Mouse (Mus musculus): ENCODE data around the gene Dnm3. TPM values are rescaled to one million over a fixed set of nuclear protein-coding genes. Genes with fewer than 3 reads are reported as not detected.

The Dnm3 gene
- polyA plus RNA-seq, 1 experiment, result 6.8 TPM

DNA sequence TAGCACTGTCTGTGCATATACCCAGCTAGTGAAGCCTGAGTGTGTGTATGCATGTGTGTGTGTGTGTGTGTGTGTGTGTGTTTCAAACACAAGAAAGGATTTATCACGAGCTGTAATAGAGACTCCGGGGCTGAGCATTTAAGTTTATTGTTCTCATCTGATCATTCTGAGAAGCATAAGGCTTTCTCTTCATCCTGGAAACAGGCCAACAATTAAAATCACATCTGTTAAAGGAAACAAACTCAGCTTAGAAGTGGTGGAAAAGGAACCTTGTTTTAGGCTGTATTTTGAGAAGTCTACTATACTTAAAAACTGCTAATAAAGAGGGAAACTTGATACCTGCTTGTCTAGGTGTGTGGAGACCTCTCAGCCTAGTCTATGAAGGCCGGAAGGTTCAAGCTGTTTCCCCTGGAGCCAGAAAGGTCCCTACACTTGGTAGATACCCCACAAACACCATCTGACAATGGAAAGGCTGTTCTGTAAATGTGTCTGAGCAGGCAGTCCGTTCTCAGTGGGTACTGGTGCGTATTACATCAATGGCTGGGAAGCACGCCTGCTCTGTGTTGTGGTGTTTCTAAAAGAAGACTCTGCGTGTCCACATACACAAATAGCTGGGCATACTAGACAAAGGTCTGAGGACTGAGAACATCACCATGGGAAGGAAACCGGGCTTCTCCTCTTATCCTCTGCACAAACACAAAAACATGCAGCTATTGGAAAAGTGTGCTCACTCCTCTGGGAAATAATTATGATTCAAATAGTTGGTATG is 290.3 kb downstream of the Dnm3 start:
- no peaks in the 10 kb centered on the region for H3K4me1 ChIP-seq (ENCODE audit: control insufficient read depth, insufficient read depth, low read length)
- WGBS, result 48% methylated on average over 8 of the region's 8 CpGs
- TF ChIP-seq POLR2A (IDR thresholded peaks at IDR 0.05; ENCODE audit: borderline replicate concordance, extremely low read depth, low read depth, low read length) (no peak), CTCF (IDR thresholded peaks at IDR 0.05; ENCODE audit: insufficient read depth, low read length) (no peak)
- H3K4me3 ChIP-seq (replicated peaks; ENCODE audit: extremely low read depth, low read depth, low read length), result no peak overlapping the region
- DNase-seq, result no peak

DNA sequence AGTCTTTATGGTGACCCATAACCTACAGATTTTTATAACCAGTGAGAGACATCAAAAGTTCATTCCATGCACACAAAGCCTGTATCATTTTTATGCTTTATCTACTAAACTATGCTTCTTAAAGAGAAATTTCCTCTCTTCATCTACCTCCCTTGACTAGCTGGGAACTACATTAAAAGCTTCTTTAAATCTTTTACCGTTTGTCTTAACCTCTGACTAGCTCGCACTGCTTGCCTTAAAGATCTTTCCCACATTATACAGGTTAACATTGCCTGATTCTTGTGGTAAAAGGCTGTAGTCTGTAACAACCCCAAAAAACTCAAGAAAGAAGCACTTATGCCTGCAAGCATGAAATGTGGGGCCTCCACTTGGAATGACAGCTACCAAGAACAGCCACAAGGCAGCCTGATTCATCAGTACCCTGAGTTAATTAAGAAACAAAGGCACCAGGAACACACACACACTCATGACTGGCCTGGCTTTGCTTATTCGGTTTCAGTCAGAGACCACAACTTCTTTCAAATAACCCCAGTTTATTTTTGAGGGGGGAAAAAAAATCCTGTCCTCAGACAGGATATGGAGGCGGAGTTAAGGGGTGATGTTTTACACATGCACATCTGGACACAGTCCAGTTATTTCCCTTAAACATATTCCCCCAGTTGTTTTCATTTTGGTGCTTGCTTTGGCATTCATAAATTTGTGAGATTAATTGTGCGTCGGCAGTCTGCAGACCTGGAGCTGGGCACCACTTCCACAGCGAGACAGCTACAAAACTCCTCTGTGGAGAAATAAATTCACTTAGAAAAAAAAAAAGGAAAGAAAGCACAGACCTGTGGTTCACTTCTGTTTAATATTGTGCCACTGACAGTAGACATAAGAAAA is 291.1 kb downstream of the Dnm3 start:
- no peak for TF ChIP-seq POLR2A (IDR thresholded peaks at IDR 0.05; ENCODE audit: borderline replicate concordance, extremely low read depth, low read depth, low read length)
- no peak for TF ChIP-seq CTCF (IDR thresholded peaks at IDR 0.05; ENCODE audit: insufficient read depth, low read length)
- Histone ChIP-seq H3K4me1 (ENCODE audit: control insufficient read depth, insufficient read depth, low read length) (no peaks in the 10 kb centered on the region), H3K4me3 (replicated peaks; ENCODE audit: extremely low read depth, low read depth, low read length) (no peak overlapping the region)
- 31% methylated on average over 7 of the region's 7 CpGs for WGBS
- DNase-seq, result no peak

DNA sequence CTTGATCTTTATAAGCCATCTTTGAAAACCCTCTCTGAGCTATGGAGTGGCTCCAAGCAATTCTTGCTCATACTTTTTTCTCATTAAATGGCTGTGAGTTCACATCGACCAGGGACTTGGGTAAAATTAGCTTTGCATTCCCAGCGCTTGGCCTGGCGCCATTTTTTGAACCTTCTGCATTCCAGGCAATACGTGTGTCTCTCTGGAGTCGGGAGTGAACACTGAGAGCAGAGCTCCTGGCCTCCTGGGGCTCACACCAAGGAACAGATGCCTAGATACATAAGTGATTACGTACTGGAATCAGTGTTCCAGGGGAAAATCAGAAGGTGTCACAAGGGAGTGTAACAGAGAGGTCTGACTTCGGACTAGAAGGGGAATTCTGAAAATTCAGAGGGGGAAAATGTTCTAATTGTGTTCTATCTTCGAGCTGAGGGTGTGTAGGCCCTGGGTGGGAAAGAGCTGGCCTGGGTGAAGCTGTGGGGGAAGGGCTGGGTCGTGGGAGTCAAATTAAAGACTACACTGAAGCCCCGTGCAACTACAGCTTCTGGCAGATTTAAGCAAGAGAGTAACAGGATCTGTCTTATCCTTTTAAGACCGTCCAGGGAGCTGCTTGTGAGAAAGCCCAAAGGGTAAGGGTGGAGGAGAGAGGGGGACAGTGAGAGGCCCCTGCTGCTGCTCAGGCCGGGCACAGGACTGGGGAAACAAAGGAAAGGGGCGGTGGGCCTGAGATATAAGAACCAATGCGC is 293.7 kb downstream of the Dnm3 start:
- no peak for DNase-seq
- Histone ChIP-seq H3K4me3 (replicated peaks; ENCODE audit: extremely low read depth, low read depth, low read length) (no peak overlapping the region), H3K4me1 (ENCODE audit: control insufficient read depth, insufficient read depth, low read length) (no peaks in the 10 kb centered on the region)
- 59% methylated on average over 14 of the region's 14 CpGs for WGBS
- TF ChIP-seq POLR2A (IDR thresholded peaks at IDR 0.05; ENCODE audit: borderline replicate concordance, extremely low read depth, low read depth, low read length), result no peak
- TF ChIP-seq CTCF (IDR thresholded peaks at IDR 0.05; ENCODE audit: insufficient read depth, low read length), result no peak

DNA sequence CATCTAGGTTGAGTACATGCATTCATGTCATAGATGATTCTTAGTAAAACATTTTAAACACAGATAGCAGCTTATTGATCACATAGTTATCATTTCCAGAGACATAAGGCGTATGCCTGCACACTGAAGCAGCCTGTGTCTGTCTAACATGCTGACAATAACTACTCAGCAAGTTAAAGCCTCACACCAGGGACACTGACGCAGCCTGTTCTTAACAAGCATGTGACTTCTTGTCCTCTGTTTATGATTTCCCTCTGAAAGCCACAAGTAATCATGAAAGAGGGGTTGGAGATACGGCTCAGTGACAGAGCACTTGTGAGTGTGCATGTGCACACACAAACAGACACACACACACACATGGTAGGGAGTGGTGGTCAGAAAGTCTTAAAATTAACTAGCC is 294.4 kb downstream of the Dnm3 start:
- H3K4me1 ChIP-seq (ENCODE audit: control insufficient read depth, insufficient read depth, low read length), result no peaks in the 10 kb centered on the region
- 79% methylated on average over 3 of the region's 3 CpGs for WGBS

DNA sequence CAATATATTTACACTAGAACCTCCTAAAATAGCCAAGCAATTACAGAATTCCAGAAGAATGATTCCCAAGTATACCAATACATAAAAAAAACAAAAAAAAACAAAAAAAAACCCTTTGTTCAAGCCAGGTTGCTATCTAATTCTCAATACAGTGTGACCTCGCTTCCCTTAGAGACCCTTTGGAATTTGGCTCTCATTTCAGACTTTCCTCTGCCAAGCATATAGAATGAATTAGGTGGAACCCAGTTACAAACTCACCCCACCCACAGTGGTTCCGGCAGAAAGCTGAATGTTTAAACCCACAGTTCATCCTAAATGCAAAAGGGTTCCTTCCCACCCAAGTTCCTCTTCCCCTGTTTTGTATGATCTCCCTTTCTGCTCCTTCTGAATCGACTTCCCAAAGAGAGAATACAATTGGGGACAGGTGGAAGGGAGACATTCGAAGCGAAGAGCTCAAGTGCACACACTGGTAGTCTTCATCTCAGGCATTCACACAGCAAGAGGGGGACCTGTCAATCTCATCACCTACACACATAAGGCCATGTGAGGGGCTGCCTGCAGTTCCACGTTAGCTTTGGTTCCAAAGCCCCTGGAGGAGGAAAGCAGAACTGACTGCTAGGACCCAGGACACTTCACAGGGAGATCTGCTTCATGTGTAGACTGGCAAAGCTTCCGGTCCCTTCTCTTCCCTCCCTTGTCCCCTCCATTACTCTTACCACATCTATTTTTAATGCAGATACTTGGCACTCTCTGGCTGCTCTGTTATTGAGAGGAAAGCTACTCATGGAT is 296.5 kb downstream of the Dnm3 start:
- Histone ChIP-seq H3K4me3 (replicated peaks; ENCODE audit: extremely low read depth, low read depth, low read length) (no peak overlapping the region), H3K4me1 (ENCODE audit: control insufficient read depth, insufficient read depth, low read length) (no peaks in the 10 kb centered on the region)
- no peak for DNase-seq
- TF ChIP-seq CTCF (IDR thresholded peaks at IDR 0.05; ENCODE audit: insufficient read depth, low read length) (no peak), POLR2A (IDR thresholded peaks at IDR 0.05; ENCODE audit: borderline replicate concordance, extremely low read depth, low read depth, low read length) (no peak)
- 65% methylated on average over 7 of the region's 7 CpGs for WGBS

More for the DNA sequence above, 294.4 kb downstream of the Dnm3 start:
- no peak overlapping the region for H3K4me3 ChIP-seq (replicated peaks; ENCODE audit: extremely low read depth, low read depth, low read length)
- TF ChIP-seq POLR2A (IDR thresholded peaks at IDR 0.05; ENCODE audit: borderline replicate concordance, extremely low read depth, low read depth, low read length) (no peak), CTCF (IDR thresholded peaks at IDR 0.05; ENCODE audit: insufficient read depth, low read length) (no peak)
- DNase-seq, result no peak

DNA sequence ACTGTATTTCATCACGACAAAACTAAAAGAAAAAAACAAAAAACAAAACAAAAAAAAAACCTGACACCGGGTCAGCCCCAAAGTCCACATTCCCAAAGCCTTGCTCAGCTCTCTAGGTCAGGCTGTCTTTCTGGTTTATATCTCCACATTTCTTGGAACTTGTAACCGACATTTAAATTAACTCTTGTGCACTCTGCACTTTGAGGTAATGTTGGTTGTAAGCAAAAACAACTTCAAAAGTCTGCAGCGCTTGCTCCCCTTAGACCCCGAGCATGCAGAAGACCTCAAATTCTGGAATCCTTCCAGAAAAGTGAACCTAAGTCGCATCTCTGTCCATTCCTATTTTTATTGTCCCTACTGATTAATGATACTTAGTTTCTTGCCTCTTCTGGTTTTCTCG is 297.4 kb downstream of the Dnm3 start:
- no peak overlapping the region for H3K4me3 ChIP-seq (replicated peaks; ENCODE audit: extremely low read depth, low read depth, low read length)
- no peak for TF ChIP-seq POLR2A (IDR thresholded peaks at IDR 0.05; ENCODE audit: borderline replicate concordance, extremely low read depth, low read depth, low read length)
- TF ChIP-seq CTCF (IDR thresholded peaks at IDR 0.05; ENCODE audit: insufficient read depth, low read length), result no peak
- no peak for DNase-seq
- no peaks in the 10 kb centered on the region for H3K4me1 ChIP-seq (ENCODE audit: control insufficient read depth, insufficient read depth, low read length)
- 56% methylated on average over 7 of the region's 7 CpGs for WGBS

DNA sequence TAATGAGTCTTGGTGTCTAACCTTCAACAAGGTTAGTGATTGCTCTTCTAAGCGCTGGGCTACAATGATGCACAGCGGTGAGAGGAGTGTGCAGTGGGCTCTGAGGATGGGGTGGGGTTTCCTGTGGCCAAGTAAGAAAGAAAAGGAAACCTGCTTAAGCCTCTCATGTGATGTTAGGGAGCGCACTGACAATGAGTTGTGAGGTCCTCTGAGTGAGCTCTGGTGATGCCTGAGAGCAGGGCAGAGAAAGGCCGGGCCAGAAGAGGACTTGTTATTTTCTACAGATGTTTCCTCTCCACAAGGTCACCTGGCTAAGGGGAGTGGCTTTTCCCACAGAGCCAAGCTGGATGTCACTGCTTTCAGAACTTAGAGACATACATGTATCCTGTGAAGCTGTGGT is 298.4 kb downstream of the Dnm3 start:
- TF ChIP-seq CTCF (IDR thresholded peaks at IDR 0.05; ENCODE audit: insufficient read depth, low read length) (no peak), POLR2A (IDR thresholded peaks at IDR 0.05; ENCODE audit: borderline replicate concordance, extremely low read depth, low read depth, low read length) (no peak)
- Histone ChIP-seq H3K4me3 (replicated peaks; ENCODE audit: extremely low read depth, low read depth, low read length) (no peak overlapping the region), H3K4me1 (ENCODE audit: control insufficient read depth, insufficient read depth, low read length) (no peaks in the 10 kb centered on the region)
- WGBS, result 62% methylated on average over 4 of the region's 4 CpGs
- no peak for DNase-seq

DNA sequence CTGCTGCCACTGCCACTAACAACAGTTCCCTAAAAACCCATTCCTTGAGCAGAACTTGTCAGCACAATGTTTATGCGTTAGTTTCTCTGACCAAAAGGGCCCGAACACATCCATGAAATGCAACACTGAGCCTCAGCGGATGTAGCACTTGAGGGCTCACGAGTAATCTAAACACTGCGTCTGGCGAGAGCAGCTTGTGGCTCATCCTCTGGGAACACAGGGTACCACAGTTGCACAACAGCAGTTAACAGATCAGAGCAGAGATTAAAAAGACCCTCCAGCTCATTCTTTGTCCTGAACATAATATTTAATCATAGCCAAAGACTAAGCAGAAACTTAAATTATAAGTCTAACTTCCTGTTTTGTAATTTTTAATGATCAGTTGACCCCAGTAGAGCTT is 305.0 kb downstream of the Dnm3 start:
- DNase-seq, result no peak
- WGBS, result 45% methylated on average over 6 of the region's 6 CpGs
- no peaks in the 10 kb centered on the region for H3K4me1 ChIP-seq (ENCODE audit: control insufficient read depth, insufficient read depth, low read length)
- TF ChIP-seq POLR2A (IDR thresholded peaks at IDR 0.05; ENCODE audit: borderline replicate concordance, extremely low read depth, low read depth, low read length), result no peak
- TF ChIP-seq CTCF (IDR thresholded peaks at IDR 0.05; ENCODE audit: insufficient read depth, low read length), result no peak
- H3K4me3 ChIP-seq (replicated peaks; ENCODE audit: extremely low read depth, low read depth, low read length), result no peak overlapping the region

Measured in lung, adult 2 months (tissue).